Mouse (Mus musculus) heart, adult 2 months (tissue): ENCODE measurements at regions not wholly inside any gene's neighbourhood (a gene's known extent, or its start where the extent isn't known, plus 50 kb on each side); places are given as distances from the start of the nearest gene placed in this dataset.

ENCODE experiments used
- DNase-seq, 2 experiments: peaks; one replicate each; pipeline ENCODE4 v3.0.0; 2021
- H3K27ac ChIP-seq: fragments of 200-600 bp; 2 replicates; pipeline ENCODE4 v1.8.1; 2022
- H3K27me3 ChIP-seq: fragments of 200-500 bp; 2 replicates; pipeline ENCODE4 v1.6.1; 2012; ENCODE audit warnings: mild to moderate bottlenecking, low read length, inconsistent platforms, mixed read lengths; ENCODE audit not compliant: control insufficient read depth, insufficient read depth
- H3K36me3 ChIP-seq: fragments of 200-500 bp; 2 replicates; pipeline ENCODE4 v1.6.1; 2012; ENCODE audit warnings: low read length, inconsistent platforms; ENCODE audit not compliant: control insufficient read depth, insufficient read depth
- H3K4me1 ChIP-seq: fragments of 200-500 bp; 2 replicates; pipeline ENCODE4 v1.6.1; 2011; ENCODE audit warnings: low read length; ENCODE audit not compliant: control insufficient read depth, insufficient read depth
- H3K4me3 ChIP-seq: fragments of 200-600 bp; 2 replicates; pipeline ENCODE4 v1.8.1; 2022
- H3K79me2 ChIP-seq: fragments of 200-500 bp; replicated peaks from 2 replicates; pipeline ENCODE4 v1.6.1; 2012; ENCODE audit warnings: mild to moderate bottlenecking, inconsistent platforms, low read length, moderate library complexity, mixed read lengths; ENCODE audit not compliant: control insufficient read depth, insufficient read depth
- H3K9ac ChIP-seq: fragments of 200-500 bp; 2 replicates; pipeline ENCODE4 v1.6.1; 2012; ENCODE audit warnings: low read depth, mild to moderate bottlenecking, control low read depth, inconsistent platforms, low read length, mixed read lengths
- CTCF ChIP-seq: fragments of 200-600 bp; IDR thresholded peaks from 2 replicates; pipeline ENCODE4 v1.8.1; 2022; ENCODE audit warnings: antibody characterized with exemption, mild to moderate bottlenecking, moderate library complexity
- EP300 ChIP-seq: fragments of 200-500 bp; IDR thresholded peaks from 2 replicates; pipeline ENCODE4 v1.6.1; 2011; ENCODE audit warnings: low read depth, low read length, control low read depth; ENCODE audit not compliant: insufficient read depth
- POLR2A ChIP-seq: fragments of 200-500 bp; IDR thresholded peaks from 2 replicates; pipeline ENCODE4 v1.6.1; 2011; ENCODE audit warnings: mild to moderate bottlenecking, low read depth, low read length, control low read depth; ENCODE audit not compliant: insufficient read depth
- WGBS: fragments of 180-500 bp; shearing (Covaris S2); methylation state at CpG from one replicate; pipeline ENCODE4 v1.1.7; 2018; 5-methylcytosine and 5-hydroxymethylcytosine counted together
- intact Hi-C: fragments of 180-260 bp; cut with DNase I; formaldehyde crosslinking; loops from one replicate; pipeline ENCODE4 v1.15.1; 2025

- intact Hi-C loops, result no loop called here
- no peak for TF ChIP-seq CTCF
- no peak for TF ChIP-seq POLR2A
- TF ChIP-seq EP300, result no peak
- Histone ChIP-seq H3K4me3 (no peak overlapping the region), H3K4me1 (peaks cover 1% of the 10 kb centered on the region; the same call in 1 of the 2 replicates), H3K27me3 (no peaks in the 10 kb centered on the region), H3K36me3 (no peaks in the 10 kb centered on the region), H3K27ac (no peak overlapping the region), H3K9ac (no peak overlapping the region), H3K79me2 (no peaks in the 10 kb centered on the region)
- WGBS, result 90% methylated on average over 5 of the region's 5 CpGs
- no peak for DNase-seq
These were observed 321.8 kb downstream of the Rnd3 start for GRCm38 (mm10) chr2:50827097-50827496.

GRCm38 (mm10) chr2:50826537-50826936 is 322.4 kb downstream of the Rnd3 start:
- 79% methylated on average over 3 of the region's 3 CpGs for WGBS
- Histone ChIP-seq H3K27me3 (no peaks in the 10 kb centered on the region), H3K36me3 (no peaks in the 10 kb centered on the region), H3K9ac (no peak overlapping the region), H3K79me2 (no peaks in the 10 kb centered on the region), H3K4me3 (no peak overlapping the region), H3K27ac (no peak overlapping the region), H3K4me1 (peaks cover 1% of the 10 kb centered on the region; the same call in 1 of the 2 replicates)
- TF ChIP-seq CTCF (no peak), EP300 (no peak), POLR2A (no peak)
- DNase-seq, result no peak
- intact Hi-C loops, result no loop called here

DNA sequence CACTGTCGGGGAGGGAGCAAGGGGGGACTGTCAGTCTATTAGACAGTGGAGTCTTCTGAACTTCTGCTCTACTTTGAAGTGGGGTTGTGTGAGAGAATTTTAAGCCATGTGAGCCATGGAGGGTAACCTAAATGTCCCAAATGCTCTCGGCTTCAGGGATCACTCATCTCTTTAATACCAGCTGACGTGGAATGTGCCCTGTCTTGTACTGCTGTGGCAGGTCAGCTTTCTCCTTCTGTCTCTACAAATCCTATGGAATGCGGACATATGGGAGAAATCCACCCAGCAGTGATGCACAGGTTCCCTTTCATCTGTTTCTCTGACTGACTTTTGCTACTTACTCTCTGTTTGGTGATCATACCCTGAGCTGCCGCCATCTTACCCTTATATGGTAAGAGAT is 323.3 kb downstream of the Rnd3 start:
- Histone ChIP-seq H3K27ac (no peak overlapping the region), H3K79me2 (no peaks in the 10 kb centered on the region), H3K27me3 (no peaks in the 10 kb centered on the region), H3K36me3 (no peaks in the 10 kb centered on the region), H3K4me3 (no peak overlapping the region), H3K4me1 (peaks cover 1% of the 10 kb centered on the region; the same call in 1 of the 2 replicates), H3K9ac (no peak overlapping the region)
- intact Hi-C loops, result no loop called here
- DNase-seq, result no peak
- TF ChIP-seq CTCF (no peak), EP300 (no peak), POLR2A (no peak)
- 91% methylated on average over 5 of the region's 5 CpGs for WGBS

- DNase-seq, result no peak
- no peak overlapping the region for H3K9ac ChIP-seq
- H3K27ac ChIP-seq, result peak overlapping the region; percentile 8; the same call in 1 of the 2 replicates
- H3K27me3 ChIP-seq, result no peaks in the 10 kb centered on the region
- intact Hi-C loops, result no loop called here
- no peak for TF ChIP-seq CTCF
- 28% methylated on average over 3 of the region's 3 CpGs for WGBS
- no peaks in the 10 kb centered on the region for H3K36me3 ChIP-seq
- H3K79me2 ChIP-seq, result no peaks in the 10 kb centered on the region
- H3K4me1 ChIP-seq, result peaks cover 1% of the 10 kb centered on the region; the same call in 1 of the 2 replicates
- no peak overlapping the region for H3K4me3 ChIP-seq
These were observed 324.1 kb downstream of the Rnd3 start for GRCm38 (mm10) chr2:50824782-50825181.

DNA sequence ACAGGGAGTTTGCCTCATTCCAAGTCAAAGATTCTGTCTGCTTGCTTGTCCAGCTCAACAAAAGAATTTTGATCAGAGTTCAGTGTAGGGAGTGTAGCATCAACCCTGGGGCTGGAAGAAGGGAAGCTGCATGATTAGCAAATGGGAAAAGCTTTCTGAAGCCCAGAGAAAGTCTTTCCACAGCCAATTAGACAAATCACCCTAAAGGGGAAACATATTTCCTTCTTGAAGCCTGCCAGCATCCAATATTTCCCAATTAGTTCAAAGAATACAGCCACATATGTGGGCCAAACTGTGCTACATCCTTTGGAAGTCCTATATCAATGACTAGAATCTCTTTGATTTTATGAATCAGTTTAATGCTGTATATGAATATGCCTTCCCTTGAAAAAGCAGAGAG is 326.2 kb downstream of the Rnd3 start:
- intact Hi-C loops, result no loop called here
- H3K4me1 ChIP-seq, result peaks cover 1% of the 10 kb centered on the region; the same call in 1 of the 2 replicates
- TF ChIP-seq POLR2A (no peak), EP300 (no peak), CTCF (no peak)
- no peaks in the 10 kb centered on the region for H3K36me3 ChIP-seq
- DNase-seq, result no peak
- H3K27ac ChIP-seq, result no peak overlapping the region
- no peaks in the 10 kb centered on the region for H3K79me2 ChIP-seq
- no peaks in the 10 kb centered on the region for H3K27me3 ChIP-seq
- H3K9ac ChIP-seq, result no peak overlapping the region
- H3K4me3 ChIP-seq, result no peak overlapping the region

DNA sequence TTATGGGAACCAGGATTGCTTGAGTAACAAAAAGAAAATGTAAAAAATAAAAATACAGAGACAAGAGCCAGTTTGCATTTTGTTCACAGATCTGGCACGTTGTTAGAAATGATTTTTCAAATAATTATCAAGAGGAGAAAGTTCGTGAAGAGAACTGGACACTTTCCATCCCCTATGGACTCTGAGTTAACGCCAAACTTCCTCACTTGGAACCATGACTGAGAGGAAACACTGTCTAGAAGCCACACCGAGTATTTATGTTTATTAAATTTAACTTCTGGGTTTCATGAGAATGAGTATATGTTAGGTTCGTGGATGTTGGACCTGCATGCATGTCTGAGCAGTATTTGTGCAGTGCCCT is 329.6 kb downstream of the Rnd3 start:
- H3K36me3 ChIP-seq, result no peaks in the 10 kb centered on the region
- H3K27me3 ChIP-seq, result no peaks in the 10 kb centered on the region
- WGBS, result 66% methylated on average over 5 of the region's 5 CpGs
- H3K4me1 ChIP-seq, result no peaks in the 10 kb centered on the region; the same call in 1 of the 2 replicates
- H3K9ac ChIP-seq, result no peak overlapping the region
- TF ChIP-seq POLR2A, result no peak
- TF ChIP-seq CTCF, result no peak
- TF ChIP-seq EP300, result no peak
- no peak for DNase-seq
- intact Hi-C loops, result no loop called here
- no peak overlapping the region for H3K4me3 ChIP-seq
- H3K27ac ChIP-seq, result no peak overlapping the region
- H3K79me2 ChIP-seq, result no peaks in the 10 kb centered on the region
